In genomic region chr19:22930368-22930834, GRCm38 (mm10) we compare ENCODE assay signal across 8 mouse cellular contexts.
A peak's percentile ranks its signal among the peaks of the same experiment; 100 is the strongest.
DNase-seq lines count a peak whose midpoint lies in the region; ATAC-seq lines count a peak whose summit lies in the region.

No protein-coding gene starts in this region.

- H3K9ac ChIP-seq in forebrain, embryonic 13.5 days: no peak overlapping the region

- H3K27me3 ChIP-seq in forebrain, embryonic 13.5 days: no peaks in the 10 kb centered on the region
- no peaks in the 10 kb centered on the region for H3K27me3 ChIP-seq in forebrain, embryonic 10.5 days (ENCODE audit: poor library complexity, severe bottlenecking)

- H3K36me3 ChIP-seq in forebrain, embryonic 13.5 days (ENCODE audit: poor library complexity, severe bottlenecking): no peaks in the 10 kb centered on the region
- H3K36me3 ChIP-seq in forebrain, embryonic 10.5 days (replicated peaks): no peaks in the 10 kb centered on the region

- ATAC-seq in forebrain, embryonic 13.5 days: peak; percentile 30; the same call in 1 of the 2 replicates
- ATAC-seq in inflammation-experienced regulatory T-cells, adult 6 months: no peak

- no peak overlapping the region for H3K4me3 ChIP-seq in forebrain, embryonic 13.5 days
- no peak overlapping the region for H3K4me3 ChIP-seq in forebrain, embryonic 10.5 days

- intact Hi-C loops in gastrocnemius, postnatal 36 days (cut with DNase I): no loop called here

- H3K9me3 ChIP-seq in forebrain, embryonic 13.5 days (replicated peaks): no peaks in the 10 kb centered on the region
- H3K9me3 ChIP-seq in forebrain, embryonic 10.5 days: no peaks in the 10 kb centered on the region

- no peak overlapping the region for H3K27ac ChIP-seq in forebrain, embryonic 13.5 days
- no peak overlapping the region for H3K27ac ChIP-seq in forebrain, embryonic 10.5 days

- no peak overlapping the region for H3K4me2 ChIP-seq in forebrain, embryonic 13.5 days

- WGBS in forebrain, embryonic 13.5 days: 69% methylated on average over 7 of the region's 7 CpGs
- WGBS in forebrain, embryonic 10.5 days: 84% methylated on average over 7 of the region's 7 CpGs

- H3K4me1 ChIP-seq in forebrain, embryonic 13.5 days: no peaks in the 10 kb centered on the region
- no peaks in the 10 kb centered on the region for H3K4me1 ChIP-seq in forebrain, embryonic 10.5 days

- DNase-seq in forebrain, embryonic 10.5 days (ENCODE audit: extremely low spot score, low spot score): no peak
- peak; percentile 74 to 75 for DNase-seq in right cerebral cortex, postnatal 10 days (ENCODE audit: low spot score in 2 of 2)
- no peak for DNase-seq in right cerebral cortex, postnatal 36 days (ENCODE audit: low spot score in 2 of 2)
- DNase-seq in gastrocnemius, postnatal 36 days: peak; percentile 35 to 63
- DNase-seq in layer of hippocampus, adult 9-11 months: peak; percentile 32
- DNase-seq in skeletal muscle tissue, adult 2 months (ENCODE audit: low read depth, low spot score): peak; percentile 52

Comparison
In these comparisons a context has a peak if more than half of its experiments do, and no peak if none do; other contexts are left out.
1. DNase-seq: peak in right cerebral cortex, postnatal 10 days (2 of 2), gastrocnemius, postnatal 36 days (2 of 2), layer of hippocampus, adult 9-11 months (single experiment) and skeletal muscle tissue, adult 2 months (single experiment); none in forebrain, embryonic 10.5 days (single experiment) and right cerebral cortex, postnatal 36 days (0 of 2).